Mouse (Mus musculus): ENCODE data around the gene Sphk1. TPM values are rescaled to one million over a fixed set of nuclear protein-coding genes. Genes with fewer than 3 reads are reported as not detected.

Sphk1 gene
- 1.5 TPM for polyA plus RNA-seq (2014; fragmentation: Illumina TruSeq; extraction: RNeasy Lipid Tissue Mini Kit (QIAGEN cat#74804); ENCODE audit: low read depth, low replicate concordance)

GRCm38 (mm10) chr11:116530187-116531147, at the start of gene Sphk1:
Gene Sphk1, plus strand, starts transcription at chr11:116530925.

DNA sequence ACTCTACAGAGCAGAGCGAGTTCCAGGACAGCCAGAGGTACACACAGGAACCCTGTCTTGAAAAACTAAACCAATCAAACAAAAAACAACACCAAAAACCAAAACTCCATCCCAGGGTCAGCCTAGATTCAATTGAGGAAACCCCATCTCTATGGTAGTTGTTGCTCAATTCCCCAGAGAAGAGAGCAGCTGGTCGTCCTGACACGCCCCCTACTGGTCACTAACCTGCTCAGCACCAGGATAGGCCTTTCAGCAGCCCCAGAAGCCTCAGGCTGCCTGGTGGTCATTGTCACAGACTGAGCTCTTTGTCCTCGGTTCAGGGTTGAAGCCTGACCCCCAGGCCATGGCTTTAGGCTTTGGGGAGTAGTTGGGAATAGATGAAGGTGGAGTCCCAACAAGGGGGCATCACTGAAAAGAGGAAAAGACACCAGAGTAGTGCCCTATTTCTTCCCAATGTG, 36.9 kb upstream of the Sphk1 start, which contains the start of gene Prpsap1:
Gene Prpsap1 (minus strand): TSS at position 408 of the 458 bp plus-strand sequence.

DNA sequence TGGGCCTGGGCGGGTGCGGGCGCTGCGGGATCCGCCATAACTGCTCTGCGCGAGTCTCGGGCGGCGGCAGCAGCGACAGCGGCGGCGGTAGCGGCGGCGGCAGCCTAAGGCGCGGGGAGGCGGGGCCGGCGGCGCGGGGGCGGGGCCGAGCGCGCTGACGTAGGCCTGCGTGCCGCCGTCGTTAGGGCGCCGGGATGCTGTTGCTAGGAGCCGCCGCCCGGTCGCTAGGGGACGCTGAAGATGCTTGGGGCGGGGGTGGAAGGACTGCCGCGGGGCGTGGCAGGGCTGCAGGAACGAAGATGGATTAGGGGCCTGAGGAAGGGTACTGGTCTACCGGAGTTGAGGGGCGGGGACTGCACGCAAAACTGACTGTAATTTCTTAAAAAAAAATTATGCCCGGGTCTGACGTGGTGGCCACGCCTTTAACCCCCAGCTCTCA, 50.7 kb downstream of the Sphk1 start, which contains the start of gene Ube2o:
Gene Ube2o (minus strand): TSS at position 72 of the 439 bp plus-strand sequence.

Other genes starting within 250 kb of the Sphk1 start
- gene Galr2, start 250.0 kb upstream of the Sphk1 start, polyA plus RNA-seq (2014; fragmentation: Illumina TruSeq; extraction: RNeasy Lipid Tissue Mini Kit (QIAGEN cat#74804); ENCODE audit: low read depth, low replicate concordance): not detected
- 34.8 TPM for gene Exoc7, start 223.7 kb upstream of the Sphk1 start, polyA plus RNA-seq (2014; fragmentation: Illumina TruSeq; extraction: RNeasy Lipid Tissue Mini Kit (QIAGEN cat#74804); ENCODE audit: low read depth, low replicate concordance)
- not detected for gene Foxj1, start 195.5 kb upstream of the Sphk1 start, polyA plus RNA-seq (2014; fragmentation: Illumina TruSeq; extraction: RNeasy Lipid Tissue Mini Kit (QIAGEN cat#74804); ENCODE audit: low read depth, low replicate concordance)
- gene Rnf157, start 117.9 kb upstream of the Sphk1 start, polyA plus RNA-seq (2014; fragmentation: Illumina TruSeq; extraction: RNeasy Lipid Tissue Mini Kit (QIAGEN cat#74804); ENCODE audit: low read depth, low replicate concordance): 4.7 TPM
- 29.6 TPM for gene Ubald2, start 96.8 kb upstream of the Sphk1 start, polyA plus RNA-seq (2014; fragmentation: Illumina TruSeq; extraction: RNeasy Lipid Tissue Mini Kit (QIAGEN cat#74804); ENCODE audit: low read depth, low replicate concordance)
- gene Qrich2, start 64.7 kb upstream of the Sphk1 start, polyA plus RNA-seq (2014; fragmentation: Illumina TruSeq; extraction: RNeasy Lipid Tissue Mini Kit (QIAGEN cat#74804); ENCODE audit: low read depth, low replicate concordance): not detected
- 29.6 TPM for gene Prpsap1, start 36.7 kb upstream of the Sphk1 start, polyA plus RNA-seq (2014; fragmentation: Illumina TruSeq; extraction: RNeasy Lipid Tissue Mini Kit (QIAGEN cat#74804); ENCODE audit: low read depth, low replicate concordance)
- 19.6 TPM for gene Ube2o, start 50.5 kb downstream of the Sphk1 start, polyA plus RNA-seq (2014; fragmentation: Illumina TruSeq; extraction: RNeasy Lipid Tissue Mini Kit (QIAGEN cat#74804); ENCODE audit: low read depth, low replicate concordance)
- gene Aanat, start 55.5 kb downstream of the Sphk1 start, polyA plus RNA-seq (2014; fragmentation: Illumina TruSeq; extraction: RNeasy Lipid Tissue Mini Kit (QIAGEN cat#74804); ENCODE audit: low read depth, low replicate concordance): not detected
- gene Rhbdf2, start 96.1 kb downstream of the Sphk1 start, polyA plus RNA-seq (2014; fragmentation: Illumina TruSeq; extraction: RNeasy Lipid Tissue Mini Kit (QIAGEN cat#74804); ENCODE audit: low read depth, low replicate concordance): 9.1 TPM
- 1.2 TPM for gene Prcd, start 122.6 kb downstream of the Sphk1 start, polyA plus RNA-seq (2014; fragmentation: Illumina TruSeq; extraction: RNeasy Lipid Tissue Mini Kit (QIAGEN cat#74804); ENCODE audit: low read depth, low replicate concordance)
- 42.8 TPM for gene Cygb, start 123.4 kb downstream of the Sphk1 start, polyA plus RNA-seq (2014; fragmentation: Illumina TruSeq; extraction: RNeasy Lipid Tissue Mini Kit (QIAGEN cat#74804); ENCODE audit: low read depth, low replicate concordance)
- not detected for gene St6galnac1, start 244.6 kb downstream of the Sphk1 start, polyA plus RNA-seq (2014; fragmentation: Illumina TruSeq; extraction: RNeasy Lipid Tissue Mini Kit (QIAGEN cat#74804); ENCODE audit: low read depth, low replicate concordance)